Mouse (Mus musculus): ENCODE results near the gene Gm8279.
"Not testable (repeated sequence)": the region's sequence is repeated elsewhere in the genome, so short reads cannot be mapped to it uniquely, and the experiment has no call there.

Gm8279 gene

DNA sequence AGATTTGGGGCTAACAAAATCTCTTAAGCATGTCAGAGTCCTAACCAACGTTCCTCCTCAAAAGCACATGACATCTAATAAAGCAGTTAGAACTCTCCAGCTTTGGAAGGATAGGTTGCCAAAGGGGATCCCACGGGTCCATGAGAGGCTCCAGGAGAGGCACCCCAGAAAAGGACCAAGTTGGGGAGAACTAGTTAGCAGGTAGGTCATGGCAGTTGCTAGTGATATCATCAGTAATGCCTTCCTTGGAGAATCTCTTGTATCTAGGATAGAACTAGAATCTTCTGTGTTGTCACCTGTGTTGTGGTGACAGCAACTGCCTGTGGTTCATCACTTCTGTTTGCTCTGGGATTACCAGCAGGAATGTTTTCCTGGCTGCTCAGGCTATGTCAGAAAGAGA is at the start of gene Gm8279:
Gene Gm8279 (plus strand): TSS at position 301 of the 400 bp plus-strand sequence.
- not testable (repeated sequence) for DNase-seq (ENCODE audit: low spot score in 2 of 2)

DNA sequence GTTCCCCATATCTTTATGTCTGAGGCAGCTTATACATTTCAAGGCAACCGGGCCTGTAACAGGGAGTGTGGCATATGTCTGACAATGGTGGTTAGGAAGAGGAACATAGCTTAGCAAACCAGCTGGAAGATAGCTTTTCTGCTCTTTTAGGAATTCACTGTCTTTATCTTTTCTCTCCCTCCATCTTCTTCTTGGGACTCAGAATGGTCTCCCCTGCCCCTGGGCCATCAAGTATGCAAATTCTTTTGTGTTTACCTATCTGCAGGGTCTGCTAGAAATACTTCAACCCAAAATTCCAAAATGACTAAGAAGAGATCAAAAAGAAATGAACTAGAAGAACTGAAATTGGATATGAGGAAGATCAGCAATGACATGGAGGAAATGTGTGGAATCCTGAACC is 32.9 kb downstream of the Gm8279 start, which contains the start of gene Gm3317:
Gene Gm3317 (plus strand): TSS at position 301 of the 400 bp plus-strand sequence.
- DNase-seq (ENCODE audit: low spot score in 2 of 2): not testable (repeated sequence)

GRCm38 (mm10) chr14:5185493-5185892 is 54.2 kb downstream of the Gm8279 start, which contains the start of gene Gm8271:
Gene Gm8271 (plus strand): TSS chr14:5185793.
- not testable (repeated sequence) for DNase-seq (ENCODE audit: low spot score in 2 of 2)

All from frontal cortex, postnatal 36 days (tissue).